In genomic region chr11:87814831-87815230, GRCm38 (mm10) we compare ENCODE assay signal across 32 mouse cellular contexts. TPM values are rescaled to one million over a fixed set of nuclear protein-coding genes. Genes with fewer than 3 reads are reported as not detected.
"Had no signal": no experiment of that assay in that cellular context is flagged by ENCODE, and none has a peak within 500 bp of the region (broad histone marks: within the 10 kb centered on the region; RNA-seq: fewer than 3 reads in every experiment).

No protein-coding gene starts in this region.

- H3K9ac ChIP-seq: heart, embryonic 12.5 days; hindbrain, embryonic 15.5 days; intestine, embryonic 15.5 days; limb, embryonic 12.5 days; liver, embryonic 13.5 days; liver, embryonic 15.5 days had no signal

- H3K27me3 ChIP-seq: hindbrain, embryonic 15.5 days had no signal

- H3K4me3 ChIP-seq: gastrocnemius, adult 2 months; heart, embryonic 10.5 days; heart, embryonic 12.5 days; hindbrain, embryonic 15.5 days; intestine, embryonic 15.5 days; layer of hippocampus, adult 2 months; left cerebral cortex, adult 2 months; limb, embryonic 10.5 days; limb, embryonic 12.5 days; liver, embryonic 13.5 days; liver, embryonic 15.5 days had no signal

- H3K4me1 ChIP-seq: liver, embryonic 15.5 days had no signal

- ATAC-seq: inflammation-experienced regulatory T-cells, adult 6 months; intestine, embryonic 15.5 days; intestine, postnatal 0 days had no signal

- H3K9me3 ChIP-seq: heart, embryonic 10.5 days; heart, embryonic 12.5 days; hindbrain, embryonic 15.5 days; intestine, embryonic 15.5 days; limb, embryonic 10.5 days; limb, embryonic 12.5 days; liver, embryonic 13.5 days; liver, embryonic 15.5 days had no signal

- H3K36me3 ChIP-seq: heart, embryonic 10.5 days; heart, embryonic 12.5 days; hindbrain, embryonic 15.5 days; intestine, embryonic 15.5 days; limb, embryonic 10.5 days; limb, embryonic 12.5 days; liver, embryonic 13.5 days; liver, embryonic 15.5 days had no signal

- H3K27ac ChIP-seq: gastrocnemius, adult 2 months; heart, embryonic 10.5 days; hindbrain, embryonic 15.5 days; intestine, embryonic 15.5 days; layer of hippocampus, adult 2 months; left cerebral cortex, adult 2 months; limb, embryonic 10.5 days; limb, embryonic 12.5 days; liver, embryonic 13.5 days; liver, embryonic 15.5 days had no signal

- DNase-seq: gastrocnemius, adult 2 months; gastrocnemius, postnatal 10 days; gastrocnemius, postnatal 25 days; heart, adult 18-20 months; heart, postnatal 10 days; heart, postnatal 4 days; kidney, adult 18-20 months; kidney, adult 8-10 months; kidney, postnatal 10 days; kidney, postnatal 25 days; kidney, postnatal 4 days; liver; liver, embryonic 13.5 days had no signal

- H3K4me2 ChIP-seq: heart, embryonic 12.5 days; hindbrain, embryonic 15.5 days; intestine, embryonic 15.5 days; limb, embryonic 12.5 days; liver, embryonic 11.5 days; liver, embryonic 13.5 days; liver, embryonic 15.5 days had no signal

RNA-seq across cellular contexts. Expression of gene Lpo, which starts 13.3 kb away (rescaled TPM):
- total RNA-seq: gastrocnemius, adult 2 months; gastrocnemius, postnatal 10 days; gastrocnemius, postnatal 25 days; gastrocnemius, postnatal 4 days; granulocyte monocyte progenitor cell, adult 5-6 weeks; heart, adult 18-20 months; heart, adult 8-10 months; heart, postnatal 10 days; heart, postnatal 25 days; heart, postnatal 4 days had no signal
- polyA plus RNA-seq: heart, embryonic 12.5 days; inflammation-experienced regulatory T-cells, adult 6 months; kidney, embryonic 14.5 days; limb, embryonic 10.5 days; liver, embryonic 11.5 days; liver, embryonic 13.5 days had no signal

RNA-seq across cellular contexts. Expression of gene Mpo, which starts 21.4 kb away (rescaled TPM):
- total RNA-seq: gastrocnemius, adult 2 months; gastrocnemius, postnatal 25 days; heart, adult 18-20 months; heart, postnatal 10 days; heart, postnatal 25 days; layer of hippocampus, adult 2 months; left cerebral cortex, adult 2 months; left cerebral cortex, postnatal 14 days had no signal
- polyA plus RNA-seq: frontal cortex, adult 2 months; inflammation-experienced regulatory T-cells, adult 6 months had no signal

RNA-seq across cellular contexts. Expression of gene Tspoap1, which starts 54.5 kb away (rescaled TPM):
- total RNA-seq: gastrocnemius, adult 2 months had no signal
